Mouse (Mus musculus): ENCODE measurements around the gene Dock6. TPM values are rescaled to one million over a fixed set of nuclear protein-coding genes. Genes with fewer than 3 reads are reported as not detected.

The Dock6 gene
- polyA plus RNA-seq, 1 experiment from 2014 or later = 21.6 TPM

- Histone ChIP-seq H3K27ac (ENCODE audit: low read depth, low read length) (no peak overlapping the region), H3K9me3 (ENCODE audit: control insufficient read depth, low read length) (no peaks in the 10 kb centered on the region), H3K9ac (ENCODE audit: low read depth, low read length) (no peak overlapping the region), H3K4me2 (no peak overlapping the region), H3K27me3 (replicated peaks; ENCODE audit: control insufficient read depth, insufficient read depth, low read length) (no peaks in the 10 kb centered on the region), H3K36me3 (ENCODE audit: control insufficient read depth, insufficient read depth, low read length) (peaks cover 24% of the 10 kb centered on the region), H3K4me3 (ENCODE audit: low read depth, low read length) (no peak overlapping the region), H3K4me1 (replicated peaks; ENCODE audit: control insufficient read depth, insufficient read depth, low read length) (peaks cover 6% of the 10 kb centered on the region)
- WGBS = 91% methylated on average over 6 of the region's 6 CpGs
- DNase-seq (ENCODE audit: low spot score) (no peak), ATAC-seq (replicated peaks; ENCODE audit: low FRiP score) (no peak)
Measured at GRCm38 (mm10) chr9:21841340-21841739, 11.1 kb downstream of the Dock6 start.

GRCm38 (mm10) chr9:21840115-21840787 lies 12.2 kb downstream of the Dock6 start:
- Histone ChIP-seq H3K36me3 (ENCODE audit: control insufficient read depth, insufficient read depth, low read length) (peaks cover 26% of the 10 kb centered on the region), H3K27me3 (replicated peaks; ENCODE audit: control insufficient read depth, insufficient read depth, low read length) (no peaks in the 10 kb centered on the region), H3K9me3 (ENCODE audit: control insufficient read depth, low read length) (no peaks in the 10 kb centered on the region), H3K9ac (ENCODE audit: low read depth, low read length) (no peak overlapping the region), H3K27ac (ENCODE audit: low read depth, low read length) (no peak overlapping the region), H3K4me3 (ENCODE audit: low read depth, low read length) (no peak overlapping the region), H3K4me1 (replicated peaks; ENCODE audit: control insufficient read depth, insufficient read depth, low read length) (peaks cover 3% of the 10 kb centered on the region; the same call in 1 of the 2 replicates), H3K4me2 (no peak overlapping the region)
- no peak for ATAC-seq (replicated peaks; ENCODE audit: low FRiP score)
- no peak for DNase-seq (ENCODE audit: low spot score)
- WGBS = 58% methylated on average over 8 of the region's 8 CpGs

- Histone ChIP-seq H3K4me1 (replicated peaks; ENCODE audit: control insufficient read depth, insufficient read depth, low read length) (peaks cover 3% of the 10 kb centered on the region; the same call in 1 of the 2 replicates), H3K4me3 (ENCODE audit: low read depth, low read length) (no peak overlapping the region), H3K9ac (ENCODE audit: low read depth, low read length) (no peak overlapping the region), H3K36me3 (ENCODE audit: control insufficient read depth, insufficient read depth, low read length) (peaks cover 25% of the 10 kb centered on the region), H3K9me3 (ENCODE audit: control insufficient read depth, low read length) (no peaks in the 10 kb centered on the region), H3K27me3 (replicated peaks; ENCODE audit: control insufficient read depth, insufficient read depth, low read length) (no peaks in the 10 kb centered on the region), H3K27ac (ENCODE audit: low read depth, low read length) (no peak overlapping the region), H3K4me2 (no peak overlapping the region)
- 84% methylated on average over 2 of the region's 2 CpGs for WGBS
- no peak for ATAC-seq (replicated peaks; ENCODE audit: low FRiP score)
- no peak for DNase-seq (ENCODE audit: low spot score)
Measured at GRCm38 (mm10) chr9:21837690-21838089, 14.7 kb downstream of the Dock6 start.

GRCm38 (mm10) chr9:21835258-21835912 lies 17.1 kb downstream of the Dock6 start, which contains the start of gene Angptl8:
Gene Angptl8, plus strand, starts transcription at chr9:21835510.
- Histone ChIP-seq H3K27me3 (replicated peaks; ENCODE audit: control insufficient read depth, insufficient read depth, low read length) (no peaks in the 10 kb centered on the region), H3K9ac (ENCODE audit: low read depth, low read length) (peak within 1 kb of the TSS; percentile 54), H3K4me2 (peak within 1 kb of the TSS; percentile 52), H3K36me3 (ENCODE audit: control insufficient read depth, insufficient read depth, low read length) (peaks cover 20% of the 10 kb centered on the region), H3K4me1 (replicated peaks; ENCODE audit: control insufficient read depth, insufficient read depth, low read length) (peaks cover 2% of the 10 kb centered on the region; the same call in 1 of the 2 replicates), H3K9me3 (ENCODE audit: control insufficient read depth, low read length) (no peaks in the 10 kb centered on the region), H3K4me3 (ENCODE audit: low read depth, low read length) (peak within 1 kb of the TSS; percentile 43), H3K27ac (ENCODE audit: low read depth, low read length) (peak within 1 kb of the TSS; percentile 58)
- peak; percentile 64 for ATAC-seq (replicated peaks; ENCODE audit: low FRiP score)
- WGBS = 77% methylated on average over 15 of the region's 15 CpGs
- no peak for DNase-seq (ENCODE audit: low spot score)

GRCm38 (mm10) chr9:21831558-21832240 lies 20.7 kb downstream of the Dock6 start:
- ATAC-seq (replicated peaks; ENCODE audit: low FRiP score) = no peak; the same call in 1 of the 2 replicates

GRCm38 (mm10) chr9:21830936-21831335 lies 21.5 kb downstream of the Dock6 start:
- Histone ChIP-seq H3K4me1 (replicated peaks; ENCODE audit: control insufficient read depth, insufficient read depth, low read length) (peaks cover 2% of the 10 kb centered on the region; the same call in 1 of the 2 replicates), H3K27ac (ENCODE audit: low read depth, low read length) (peak overlapping the region; percentile 1; the same call in 1 of the 2 replicates), H3K9me3 (ENCODE audit: control insufficient read depth, low read length) (no peaks in the 10 kb centered on the region), H3K27me3 (replicated peaks; ENCODE audit: control insufficient read depth, insufficient read depth, low read length) (no peaks in the 10 kb centered on the region), H3K4me3 (ENCODE audit: low read depth, low read length) (no peak overlapping the region), H3K4me2 (no peak overlapping the region), H3K9ac (ENCODE audit: low read depth, low read length) (no peak overlapping the region), H3K36me3 (ENCODE audit: control insufficient read depth, insufficient read depth, low read length) (peaks cover 5% of the 10 kb centered on the region; the same call in 1 of the 2 replicates)
- ATAC-seq (replicated peaks; ENCODE audit: low FRiP score) (no peak), DNase-seq (ENCODE audit: low spot score) (no peak)
- 86% methylated on average over 11 of the region's 11 CpGs for WGBS

More at GRCm38 (mm10) chr9:21831558-21832240, 20.7 kb downstream of the Dock6 start:
- Histone ChIP-seq H3K27me3 (replicated peaks; ENCODE audit: control insufficient read depth, insufficient read depth, low read length) (no peaks in the 10 kb centered on the region), H3K9me3 (ENCODE audit: control insufficient read depth, low read length) (no peaks in the 10 kb centered on the region), H3K9ac (ENCODE audit: low read depth, low read length) (no peak overlapping the region), H3K4me3 (ENCODE audit: low read depth, low read length) (no peak overlapping the region), H3K36me3 (ENCODE audit: control insufficient read depth, insufficient read depth, low read length) (peaks cover 5% of the 10 kb centered on the region; the same call in 1 of the 2 replicates), H3K4me2 (no peak overlapping the region), H3K27ac (ENCODE audit: low read depth, low read length) (peak overlapping the region; percentile 2; the same call in 1 of the 2 replicates), H3K4me1 (replicated peaks; ENCODE audit: control insufficient read depth, insufficient read depth, low read length) (peaks cover 2% of the 10 kb centered on the region; the same call in 1 of the 2 replicates)
- DNase-seq (ENCODE audit: low spot score) = no peak
- WGBS = 86% methylated on average over 20 of the region's 20 CpGs

- ATAC-seq (replicated peaks; ENCODE audit: low FRiP score) (no peak), DNase-seq (ENCODE audit: low spot score) (no peak)
- Histone ChIP-seq H3K36me3 (ENCODE audit: control insufficient read depth, insufficient read depth, low read length) (peaks cover 4% of the 10 kb centered on the region; the same call in 1 of the 2 replicates), H3K4me2 (no peak overlapping the region), H3K4me3 (ENCODE audit: low read depth, low read length) (no peak overlapping the region), H3K9me3 (ENCODE audit: control insufficient read depth, low read length) (no peaks in the 10 kb centered on the region), H3K27me3 (replicated peaks; ENCODE audit: control insufficient read depth, insufficient read depth, low read length) (no peaks in the 10 kb centered on the region), H3K4me1 (replicated peaks; ENCODE audit: control insufficient read depth, insufficient read depth, low read length) (peaks cover 2% of the 10 kb centered on the region; the same call in 1 of the 2 replicates), H3K9ac (ENCODE audit: low read depth, low read length) (no peak overlapping the region), H3K27ac (ENCODE audit: low read depth, low read length) (0 out of 2 replicates have a peak overlapping the region, but pooled peaks have one; percentile 1)
- 71% methylated on average over 5 of the region's 5 CpGs for WGBS
Measured at GRCm38 (mm10) chr9:21830461-21830850, 22.0 kb downstream of the Dock6 start.

- H3K4me2 ChIP-seq = no peak overlapping the region
- 84% methylated on average over 14 of the region's 14 CpGs for WGBS
- no peak overlapping the region for H3K27ac ChIP-seq (ENCODE audit: low read depth, low read length)
- H3K9ac ChIP-seq (ENCODE audit: low read depth, low read length) = no peak overlapping the region
- H3K4me3 ChIP-seq (ENCODE audit: low read depth, low read length) = no peak overlapping the region
- ATAC-seq (replicated peaks; ENCODE audit: low FRiP score) (no peak), DNase-seq (ENCODE audit: low spot score) (no peak)
- H3K36me3 ChIP-seq (ENCODE audit: control insufficient read depth, insufficient read depth, low read length) = peaks cover 2% of the 10 kb centered on the region; the same call in 1 of the 2 replicates
- no peaks in the 10 kb centered on the region for H3K27me3 ChIP-seq (replicated peaks; ENCODE audit: control insufficient read depth, insufficient read depth, low read length)
- peaks cover 2% of the 10 kb centered on the region; the same call in 1 of the 2 replicates for H3K4me1 ChIP-seq (replicated peaks; ENCODE audit: control insufficient read depth, insufficient read depth, low read length)
- H3K9me3 ChIP-seq (ENCODE audit: control insufficient read depth, low read length) = no peaks in the 10 kb centered on the region
Measured at GRCm38 (mm10) chr9:21829834-21830460, 22.5 kb downstream of the Dock6 start.

All from liver, embryonic 11.5 days (tissue).